Mouse (Mus musculus) adrenal gland, postnatal 14 days (tissue): ENCODE data around the gene Rab11fip5. TPM values are rescaled to one million over a fixed set of nuclear protein-coding genes. Genes with fewer than 3 reads are reported as not detected.

Experiments used
- DNase-seq: peaks from one replicate; pipeline ENCODE4 v3.0.0; 2021; ENCODE audit warnings: mixed read lengths
- long read RNA-seq, 2 experiments: library from polyadenylated mRNA; stranded (forward); transcript quantifications; one replicate each; pipeline ENCODE4 v2.0.0; 2021
- total RNA-seq: library from RNA; stranded (reverse); gene quantifications from 2 replicates; pipeline ENCODE4 v1.2.3, GENCODE M21; 2021

Rab11fip5 gene
- 22.7 and 28.7 TPM in 2 replicates for total RNA-seq
- long read RNA-seq, experiment 1, full-length matches to known transcripts: 22 of 40 reads
- long read RNA-seq, experiment 1, partial matches to known transcripts: 6 of 40 reads
- long read RNA-seq, experiment 1, other reads (novel, unspliced or antisense): 12 of 40 reads
- long read RNA-seq, experiment 2, full-length matches to known transcripts: 16 of 35 reads
- long read RNA-seq, experiment 2, partial matches to known transcripts: 5 of 35 reads
- long read RNA-seq, experiment 2, other reads (novel, unspliced or antisense): 14 of 35 reads

- DNase-seq: peak; percentile 66
Measured at GRCm38 (mm10) chr6:85373951-85374733, at the start of gene Rab11fip5. Rab11fip5 (minus strand) TSS chr6:85374634.

GRCm38 (mm10) chr6:85423836-85424379 lies 49.5 kb upstream of the Rab11fip5 start, which contains the start of gene Noto:
Noto (plus strand) TSS chr6:85423886.
- peak; percentile 26 for DNase-seq

- no peak for DNase-seq
Measured at GRCm38 (mm10) chr6:85419150-85419549, 44.7 kb upstream of the Rab11fip5 start.

- no peak for DNase-seq
Measured at GRCm38 (mm10) chr6:85415829-85416228, 41.4 kb upstream of the Rab11fip5 start.

- DNase-seq: peak; percentile 74
Measured at GRCm38 (mm10) chr6:85410771-85411273, 36.4 kb upstream of the Rab11fip5 start.

GRCm38 (mm10) chr6:85409003-85409402 lies 34.6 kb upstream of the Rab11fip5 start:
- peak; percentile 21 for DNase-seq

- no peak for DNase-seq
Measured at GRCm38 (mm10) chr6:85403039-85403438, 28.6 kb upstream of the Rab11fip5 start.

GRCm38 (mm10) chr6:85402613-85403012 lies 28.2 kb upstream of the Rab11fip5 start:
- DNase-seq: no peak

GRCm38 (mm10) chr6:85399715-85400114 lies 25.3 kb upstream of the Rab11fip5 start:
- no peak for DNase-seq

GRCm38 (mm10) chr6:85397165-85397564 lies 22.7 kb upstream of the Rab11fip5 start:
- DNase-seq: peak; percentile 59

GRCm38 (mm10) chr6:85395360-85395759 lies 20.9 kb upstream of the Rab11fip5 start:
- DNase-seq: no peak

- peak; percentile 84 for DNase-seq
Measured at GRCm38 (mm10) chr6:85391803-85392202, 17.4 kb upstream of the Rab11fip5 start.

- no peak for DNase-seq
Measured at GRCm38 (mm10) chr6:85388608-85389007, 14.2 kb upstream of the Rab11fip5 start.

GRCm38 (mm10) chr6:85382791-85383190 lies 8.4 kb upstream of the Rab11fip5 start:
- no peak for DNase-seq

GRCm38 (mm10) chr6:85381648-85382020 lies 7.2 kb upstream of the Rab11fip5 start:
- no peak for DNase-seq

GRCm38 (mm10) chr6:85380901-85381647 lies 6.6 kb upstream of the Rab11fip5 start:
- DNase-seq: no peak

- DNase-seq: peak; percentile 89
Measured at GRCm38 (mm10) chr6:85380201-85380900, 5.9 kb upstream of the Rab11fip5 start.

- no peak for DNase-seq
Measured at GRCm38 (mm10) chr6:85378629-85379028, 4.2 kb upstream of the Rab11fip5 start.

GRCm38 (mm10) chr6:85377876-85378275 lies 3.4 kb upstream of the Rab11fip5 start:
- DNase-seq: no peak

- DNase-seq: no peak
Measured at GRCm38 (mm10) chr6:85377066-85377734, 2.8 kb upstream of the Rab11fip5 start.

- DNase-seq: peak; percentile 98
Measured at GRCm38 (mm10) chr6:85374734-85375114, 290 bp upstream of the Rab11fip5 start.
